ENCODE assay signal across 8 mouse cellular contexts in genomic region chr9:59486549-59487065, GRCm38 (mm10). TPM values are rescaled to one million over a fixed set of nuclear protein-coding genes. Genes with fewer than 3 reads are reported as not detected.
A peak's percentile ranks its signal among the peaks of the same experiment; 100 is the strongest.
DNase-seq lines count a peak whose midpoint lies in the region; ATAC-seq and TF ChIP-seq lines count a peak whose summit lies in the region.

Gene Arih1, minus strand, starts transcription at chr9:59486618.

- DNase-seq in CD8-positive naive resting alpha-beta T cell, adult 2 months (ENCODE audit: low read depth in 2 of 2, low spot score in 2 of 2) = peak; percentile 99
- DNase-seq in c-Kit-positive CD71-negative TER-119-negative erythroid progenitor cells, embryonic 14.5 days (ENCODE audit: low read depth) = peak; percentile 96
- peak; percentile 98 for DNase-seq in forebrain, embryonic 10.5 days (ENCODE audit: extremely low spot score, low spot score)
- peak; percentile 99 for DNase-seq in kidney, postnatal 25 days
- peak; percentile 94 to 95 (median 95) for DNase-seq in liver, embryonic 14.5 days (ENCODE audit: low read depth in 3 of 3, low spot score in 3 of 3)
- DNase-seq in neural tube, embryonic 11.5 days (ENCODE audit: low spot score) = peak; percentile 99
- DNase-seq in stomach, postnatal 0 days (ENCODE audit: low spot score) = peak; percentile 99

- no peak for TF ChIP-seq CTCF in liver, embryonic 14.5 days (IDR thresholded peaks at IDR 0.05; ENCODE audit: low read depth)
- TF ChIP-seq CTCF in stomach, postnatal 0 days (IDR thresholded peaks at IDR 0.05; ENCODE audit: low read depth) = peak; percentile 21; the same call in 1 of the 2 replicates

- H3K36me3 ChIP-seq in forebrain, embryonic 10.5 days (replicated peaks) = peaks cover 12% of the 10 kb centered on the region
- H3K36me3 ChIP-seq in heart, embryonic 15.5 days = no peaks in the 10 kb centered on the region
- no peaks in the 10 kb centered on the region for H3K36me3 ChIP-seq in liver, embryonic 14.5 days (replicated peaks; ENCODE audit: control insufficient read depth, insufficient read depth, low read depth)
- no peaks in the 10 kb centered on the region for H3K36me3 ChIP-seq in neural tube, embryonic 11.5 days (ENCODE audit: control insufficient read depth, insufficient read depth, low read length)
- H3K36me3 ChIP-seq in stomach, postnatal 0 days (ENCODE audit: control insufficient read depth, insufficient read depth, low read length) = no peaks in the 10 kb centered on the region

- peak within 1 kb of the TSS; percentile 96 for H3K9ac ChIP-seq in heart, embryonic 15.5 days
- H3K9ac ChIP-seq in liver, embryonic 14.5 days (replicated peaks) = peak within 1 kb of the TSS; percentile 87
- peak within 1 kb of the TSS; percentile 98 for H3K9ac ChIP-seq in neural tube, embryonic 11.5 days (ENCODE audit: low read length)
- H3K9ac ChIP-seq in stomach, postnatal 0 days (ENCODE audit: low read length) = peak within 1 kb of the TSS; percentile 96

- H3K27me3 ChIP-seq in forebrain, embryonic 10.5 days (ENCODE audit: poor library complexity, severe bottlenecking) = no peaks in the 10 kb centered on the region; the same call in 1 of the 2 replicates
- no peaks in the 10 kb centered on the region for H3K27me3 ChIP-seq in heart, embryonic 15.5 days
- no peaks in the 10 kb centered on the region for H3K27me3 ChIP-seq in liver, embryonic 14.5 days (ENCODE audit: control insufficient read depth, insufficient read depth, low read length)
- H3K27me3 ChIP-seq in neural tube, embryonic 11.5 days (ENCODE audit: control insufficient read depth, insufficient read depth, low read length) = no peaks in the 10 kb centered on the region
- H3K27me3 ChIP-seq in stomach, postnatal 0 days (ENCODE audit: control insufficient read depth, insufficient read depth, low read length) = no peaks in the 10 kb centered on the region

- peak within 1 kb of the TSS; percentile 100 for H3K4me3 ChIP-seq in forebrain, embryonic 10.5 days
- peak within 1 kb of the TSS; percentile 89 for H3K4me3 ChIP-seq in heart, embryonic 15.5 days
- H3K4me3 ChIP-seq in liver, embryonic 14.5 days (ENCODE audit: insufficient read depth in 1 of 2, low read depth in 2 of 2, low read length in 2 of 2) = peak within 1 kb of the TSS; percentile 85 to 94
- H3K4me3 ChIP-seq in neural tube, embryonic 11.5 days (ENCODE audit: low read depth, low read length) = peak within 1 kb of the TSS; percentile 99
- H3K4me3 ChIP-seq in stomach, postnatal 0 days (ENCODE audit: low read depth, low read length) = peak within 1 kb of the TSS; percentile 90

- H3K4me1 ChIP-seq in forebrain, embryonic 10.5 days = peaks cover 33% of the 10 kb centered on the region
- peaks cover 15% of the 10 kb centered on the region for H3K4me1 ChIP-seq in heart, embryonic 15.5 days (replicated peaks)
- H3K4me1 ChIP-seq in liver, embryonic 14.5 days (replicated peaks; ENCODE audit: control insufficient read depth in 2 of 2, insufficient read depth in 2 of 2, low read length in 1 of 2) = peaks cover 8 to 9% of the 10 kb centered on the region in 2 experiments
- H3K4me1 ChIP-seq in neural tube, embryonic 11.5 days (ENCODE audit: control insufficient read depth, insufficient read depth, low read length) = peaks cover 5% of the 10 kb centered on the region; the same call in 1 of the 2 replicates
- no peaks in the 10 kb centered on the region for H3K4me1 ChIP-seq in stomach, postnatal 0 days (replicated peaks; ENCODE audit: control insufficient read depth, insufficient read depth)

- WGBS in forebrain, embryonic 10.5 days = 0% methylated on average over 56 of the region's 56 CpGs
- WGBS in heart, embryonic 15.5 days = under 1% methylated on average over 56 of the region's 56 CpGs
- WGBS in liver, embryonic 14.5 days (ENCODE audit: insufficient replicate concordance) = under 1% methylated on average over 52 of the region's 56 CpGs
- under 1% methylated on average over 56 of the region's 56 CpGs for WGBS in neural tube, embryonic 11.5 days
- under 1% methylated on average over 46 of the region's 56 CpGs for WGBS in stomach, postnatal 0 days

- H3K9me3 ChIP-seq in forebrain, embryonic 10.5 days = no peaks in the 10 kb centered on the region
- no peaks in the 10 kb centered on the region for H3K9me3 ChIP-seq in heart, embryonic 15.5 days (replicated peaks)
- no peaks in the 10 kb centered on the region for H3K9me3 ChIP-seq in liver, embryonic 14.5 days (ENCODE audit: control insufficient read depth, low read length)
- H3K9me3 ChIP-seq in neural tube, embryonic 11.5 days (ENCODE audit: control insufficient read depth, low read length) = no peaks in the 10 kb centered on the region
- H3K9me3 ChIP-seq in stomach, postnatal 0 days (ENCODE audit: control insufficient read depth, low read length) = no peaks in the 10 kb centered on the region

- peak within 1 kb of the TSS; percentile 94 for H3K27ac ChIP-seq in forebrain, embryonic 10.5 days
- H3K27ac ChIP-seq in heart, embryonic 15.5 days = peak within 1 kb of the TSS; percentile 99
- peak within 1 kb of the TSS; percentile 81 for H3K27ac ChIP-seq in liver, embryonic 14.5 days
- H3K27ac ChIP-seq in neural tube, embryonic 11.5 days (ENCODE audit: low read depth, low read length) = peak within 1 kb of the TSS; percentile 100
- peak within 1 kb of the TSS; percentile 99 for H3K27ac ChIP-seq in stomach, postnatal 0 days (replicated peaks)

- peak; percentile 97 for ATAC-seq in heart, embryonic 15.5 days (replicated peaks; ENCODE audit: insufficient number of reproducible peaks, insufficient read depth, low FRiP score, low read depth)
- peak; percentile 93 for ATAC-seq in liver, embryonic 14.5 days (ENCODE audit: insufficient read depth)
- ATAC-seq in neural tube, embryonic 11.5 days (ENCODE audit: insufficient read depth, low FRiP score, low TSS enrichment) = peak; percentile 98
- ATAC-seq in stomach, postnatal 0 days (ENCODE audit: low FRiP score, low TSS enrichment) = peak; percentile 99

- peak within 1 kb of the TSS; percentile 78 for H3K4me2 ChIP-seq in heart, embryonic 15.5 days
- H3K4me2 ChIP-seq in liver, embryonic 14.5 days (ENCODE audit: low read depth) = peak within 1 kb of the TSS; percentile 95
- peak within 1 kb of the TSS; percentile 69 for H3K4me2 ChIP-seq in neural tube, embryonic 11.5 days (ENCODE audit: low read depth)
- H3K4me2 ChIP-seq in stomach, postnatal 0 days (replicated peaks; ENCODE audit: low read depth) = peak within 1 kb of the TSS; percentile 56

- no peak for TF ChIP-seq EP300 in liver, embryonic 14.5 days (IDR thresholded peaks at IDR 0.05; ENCODE audit: low read depth)
- TF ChIP-seq EP300 in stomach, postnatal 0 days (optimal IDR thresholded peaks at IDR 0.05) = peak; percentile 53

RNA-seq across cellular contexts. Expression of gene Arih1, which starts in this region (rescaled TPM):
- polyA plus RNA-seq in forebrain, embryonic 10.5 days (2016; fragmentation: Nextera tagmentation; extraction: Ambion mirVana) = 17.3 and 17.8 TPM in 2 replicates
- 12.1 and 16.3 TPM in 2 replicates for polyA plus RNA-seq in heart, embryonic 15.5 days (2015; fragmentation: Nextera tagmentation; extraction: Ambion mirVana)
- 9.1 and 11.6 TPM in 2 replicates for polyA plus RNA-seq in liver, embryonic 14.5 days (2012; rRNA removed)
- 5.8 and 6.7 TPM in 2 replicates for polyA plus RNA-seq in liver, embryonic 14.5 days (2014; fragmentation: Nextera tagmentation; extraction: Ambion mirVana)
- polyA plus RNA-seq in neural tube, embryonic 11.5 days (2014; fragmentation: Nextera tagmentation; extraction: Ambion mirVana) = 18.5 and 22.1 TPM in 2 replicates
- 4.9 and 8.1 TPM in 2 replicates for polyA plus RNA-seq in stomach, postnatal 0 days (2015; fragmentation: Nextera tagmentation; extraction: Ambion mirVana)

Comparison
In these comparisons a context has a peak if more than half of its experiments do, and no peak if none do; other contexts are left out.
1. Peak in every context shown above with its lines: DNase-seq, ATAC-seq, H3K4me3 ChIP-seq and H3K27ac ChIP-seq.